Mouse (Mus musculus) stomach, embryonic 16.5 days (tissue): ENCODE measurements around the gene Gpx3. TPM values are rescaled to one million over a fixed set of nuclear protein-coding genes. Genes with fewer than 3 reads are reported as not detected.

Source experiments
- ATAC-seq: fragments of 200-750 bp; cut with Nextera tagmentation; 2 replicates; pipeline ENCODE4 v1.8.0; 2017; ENCODE audit warnings: moderate number of reproducible peaks, moderate TSS enrichment; ENCODE audit not compliant: insufficient read depth, low FRiP score
- H3K27ac ChIP-seq: fragments of 300-500 bp; sonication (generic); 2 replicates; pipeline ENCODE4 v1.5.1; 2014; ENCODE audit warnings: low read length
- H3K27me3 ChIP-seq: fragments of 300-500 bp; sonication (generic); 2 replicates; pipeline ENCODE4 v1.6.1; 2014; ENCODE audit warnings: low read length, control low read depth, mixed read lengths; ENCODE audit not compliant: control insufficient read depth, insufficient read depth
- H3K36me3 ChIP-seq: fragments of 300-500 bp; sonication (generic); 2 replicates; pipeline ENCODE4 v1.6.1; 2014; ENCODE audit warnings: low read length; ENCODE audit not compliant: control insufficient read depth, insufficient read depth
- H3K4me1 ChIP-seq: fragments of 300-500 bp; sonication (generic); 2 replicates; pipeline ENCODE4 v1.6.1; 2014; ENCODE audit warnings: low read length, control low read depth, mixed read lengths; ENCODE audit not compliant: control insufficient read depth, insufficient read depth
- H3K4me2 ChIP-seq: fragments of 300-500 bp; sonication (generic); 2 replicates; pipeline ENCODE4 v1.6.1; 2014; ENCODE audit warnings: low read depth, low read length, mixed read lengths
- H3K4me3 ChIP-seq: fragments of 300-500 bp; sonication (generic); replicated peaks from 2 replicates; pipeline ENCODE4 v1.5.1; 2014; ENCODE audit warnings: mild to moderate bottlenecking, low read length
- H3K9ac ChIP-seq: fragments of 300-500 bp; sonication (generic); 2 replicates; pipeline ENCODE4 v1.6.1; 2014; ENCODE audit warnings: low read length
- H3K9me3 ChIP-seq: fragments of 300-500 bp; sonication (generic); replicated peaks from 2 replicates; pipeline ENCODE4 v1.6.1; 2016; ENCODE audit warnings: low read length, control low read depth; ENCODE audit not compliant: control insufficient read depth
- WGBS: fragments of 180-500 bp; shearing (Covaris S2); extraction: QIAGEN DNeasy Blood & Tissue Kit; methylation state at CpG from one replicate; pipeline ENCODE4 v1.1.7; 2014; 5-methylcytosine and 5-hydroxymethylcytosine counted together
- polyA plus RNA-seq: library from polyadenylated mRNA; unstranded; fragments of >200 nt; fragmentation: Nextera tagmentation; extraction: Ambion mirVana; gene quantifications from 2 replicates; pipeline ENCODE4 v1.2.1, GENCODE M21; 2015

Gpx3 gene
- polyA plus RNA-seq, 1 experiment from 2014 or later, result 174 TPM

DNA sequence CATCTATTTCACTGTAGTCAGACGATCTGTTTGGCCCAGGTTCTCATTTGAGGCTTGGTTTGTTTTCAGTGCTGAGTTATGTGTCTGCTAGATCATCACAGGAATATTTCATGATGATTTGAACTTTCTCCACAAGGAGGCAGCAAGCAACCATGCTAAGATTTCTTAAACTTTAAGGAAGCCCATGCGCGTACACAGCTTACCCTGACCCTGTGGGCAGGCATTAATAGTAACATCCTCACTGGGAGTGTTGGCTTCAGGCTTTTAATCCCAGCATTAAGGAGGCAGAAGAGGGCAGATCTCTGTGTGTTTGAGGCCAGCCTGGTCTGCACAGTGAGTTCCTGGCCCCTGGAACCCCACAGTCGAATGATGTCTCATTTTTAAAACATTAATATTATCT, 22.8 kb upstream of the Gpx3 start:
- Histone ChIP-seq H3K36me3 (no peaks in the 10 kb centered on the region), H3K4me2 (no peak overlapping the region), H3K4me1 (0 out of 2 replicates have a peak, but pooled peaks cover 5% of the 10 kb centered on the region), H3K9me3 (no peaks in the 10 kb centered on the region), H3K27ac (no peak overlapping the region), H3K27me3 (no peaks in the 10 kb centered on the region), H3K9ac (no peak overlapping the region), H3K4me3 (no peak overlapping the region)
- WGBS, result 24% methylated on average over 4 of the region's 4 CpGs
- ATAC-seq, result peak; percentile 45; the same call in 1 of the 2 replicates

DNA sequence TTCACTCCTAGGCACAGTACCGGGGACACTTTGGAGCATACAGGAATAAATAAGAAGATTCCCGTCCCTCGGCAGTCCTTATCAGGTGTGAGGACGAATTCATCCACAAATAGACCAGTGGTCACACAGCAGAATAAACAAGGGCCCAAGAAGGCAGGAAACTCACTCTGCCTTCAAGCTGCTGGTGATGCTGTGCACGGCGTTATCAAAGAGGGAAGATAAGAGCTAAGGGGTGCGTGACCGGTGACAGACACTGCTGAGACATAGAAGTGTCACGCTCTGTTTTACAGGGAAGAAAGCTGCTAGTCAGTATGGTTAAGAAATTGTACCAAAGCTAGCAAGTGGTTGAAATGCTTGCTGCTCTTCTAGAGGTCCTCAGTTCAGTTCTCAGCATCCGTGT, 22.3 kb upstream of the Gpx3 start:
- Histone ChIP-seq H3K4me3 (no peak overlapping the region), H3K27me3 (no peaks in the 10 kb centered on the region), H3K9me3 (no peaks in the 10 kb centered on the region), H3K4me1 (peaks cover 5% of the 10 kb centered on the region; the same call in 1 of the 2 replicates), H3K36me3 (no peaks in the 10 kb centered on the region), H3K9ac (no peak overlapping the region), H3K27ac (no peak overlapping the region), H3K4me2 (no peak overlapping the region)
- WGBS, result 45% methylated on average over 10 of the region's 10 CpGs
- ATAC-seq, result no peak

DNA sequence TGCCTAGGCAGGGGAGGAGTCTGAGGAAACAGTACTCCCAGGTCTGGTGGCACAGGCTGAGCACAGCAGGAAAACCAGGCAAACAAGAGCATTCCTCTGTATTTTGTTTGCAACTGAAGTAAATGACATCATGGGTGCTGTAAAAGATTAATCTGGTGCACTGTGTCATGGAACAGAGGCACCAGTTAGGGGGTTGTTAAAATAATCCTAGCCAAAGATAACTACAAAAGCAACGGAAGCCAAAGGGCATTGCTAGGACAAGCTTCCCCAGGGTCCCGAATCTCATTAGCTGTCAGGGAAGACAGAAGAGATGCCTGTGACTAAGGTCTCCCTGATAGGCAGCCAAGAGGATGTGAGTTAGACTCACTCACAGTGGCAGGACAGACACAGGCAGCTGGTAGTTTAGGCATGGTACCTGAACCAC, 21.2 kb upstream of the Gpx3 start:
- Histone ChIP-seq H3K9me3 (no peaks in the 10 kb centered on the region), H3K27ac (no peak overlapping the region), H3K9ac (no peak overlapping the region), H3K36me3 (no peaks in the 10 kb centered on the region), H3K4me2 (no peak overlapping the region), H3K27me3 (no peaks in the 10 kb centered on the region), H3K4me3 (no peak overlapping the region), H3K4me1 (peaks cover 10% of the 10 kb centered on the region)
- ATAC-seq, result 0 out of 2 replicates have a peak, but pooled peaks have one; percentile 12
- WGBS, result 14% methylated on average over 2 of the region's 2 CpGs

DNA sequence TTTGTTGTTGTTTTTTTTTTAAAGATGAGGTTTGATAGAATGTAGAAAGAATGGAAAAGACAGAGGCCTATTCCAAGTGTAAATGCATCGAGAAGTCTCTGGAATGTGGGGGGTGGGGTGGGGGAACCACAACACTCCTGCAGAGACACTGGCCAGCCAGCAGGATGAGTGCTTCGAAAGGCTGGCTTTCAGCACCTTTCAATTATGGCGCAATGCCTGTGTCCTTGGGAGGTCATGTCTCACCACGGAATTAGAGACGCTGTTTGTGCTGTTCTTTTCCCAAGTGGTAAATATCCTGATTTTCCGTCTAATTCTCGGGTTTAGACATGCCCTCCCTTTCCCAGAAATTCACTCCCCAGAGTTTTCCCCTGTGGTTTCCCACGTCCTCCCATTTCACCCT, 19.6 kb upstream of the Gpx3 start:
- ATAC-seq, result no peak

DNA sequence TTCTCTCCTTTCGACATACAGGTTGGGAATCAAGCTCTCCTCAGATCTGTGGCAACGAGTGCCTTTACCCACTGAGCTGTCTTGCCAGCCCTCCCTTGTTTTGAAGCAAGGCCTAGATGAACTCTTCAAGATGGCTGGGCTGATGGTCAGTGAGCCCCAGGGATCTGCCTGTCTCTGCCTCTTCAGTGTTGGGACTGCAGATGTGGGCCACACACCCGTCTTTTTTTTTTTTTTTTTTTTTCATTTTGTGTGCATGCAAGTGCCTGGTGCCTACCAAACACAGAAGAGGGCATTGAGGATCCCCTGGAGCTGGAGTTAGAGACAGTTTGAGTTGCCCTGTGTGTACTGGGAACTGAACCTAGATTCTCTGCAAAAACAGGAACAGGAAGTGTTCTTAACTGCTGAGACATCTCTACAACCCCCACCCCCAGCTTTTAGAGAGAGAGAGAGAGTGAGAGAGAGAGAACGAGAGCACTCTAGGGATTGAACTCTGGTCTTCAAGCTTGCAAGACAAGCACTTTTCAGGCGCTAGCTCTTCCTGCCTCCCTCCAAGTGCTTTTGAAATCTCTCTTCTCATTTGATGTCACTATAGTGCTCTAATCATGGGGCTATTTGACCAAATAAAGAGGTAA, 17.9 kb upstream of the Gpx3 start:
- H3K4me2 ChIP-seq, result no peak overlapping the region
- H3K4me1 ChIP-seq, result peaks cover 10% of the 10 kb centered on the region
- H3K27ac ChIP-seq, result peak overlapping the region; percentile 8; the same call in 1 of the 2 replicates
- no peak overlapping the region for H3K9ac ChIP-seq
- no peak for ATAC-seq
- no peaks in the 10 kb centered on the region for H3K27me3 ChIP-seq
- H3K4me3 ChIP-seq, result no peak overlapping the region
- WGBS, result 71% methylated on average over 5 of the region's 5 CpGs
- no peaks in the 10 kb centered on the region for H3K36me3 ChIP-seq
- H3K9me3 ChIP-seq, result no peaks in the 10 kb centered on the region

More for the DNA sequence above, 19.6 kb upstream of the Gpx3 start:
- Histone ChIP-seq H3K4me3 (no peak overlapping the region), H3K9me3 (no peaks in the 10 kb centered on the region), H3K4me2 (no peak overlapping the region), H3K9ac (no peak overlapping the region), H3K27me3 (no peaks in the 10 kb centered on the region), H3K4me1 (peaks cover 10% of the 10 kb centered on the region), H3K27ac (no peak overlapping the region), H3K36me3 (no peaks in the 10 kb centered on the region)
- WGBS, result 39% methylated on average over 8 of the region's 8 CpGs

DNA sequence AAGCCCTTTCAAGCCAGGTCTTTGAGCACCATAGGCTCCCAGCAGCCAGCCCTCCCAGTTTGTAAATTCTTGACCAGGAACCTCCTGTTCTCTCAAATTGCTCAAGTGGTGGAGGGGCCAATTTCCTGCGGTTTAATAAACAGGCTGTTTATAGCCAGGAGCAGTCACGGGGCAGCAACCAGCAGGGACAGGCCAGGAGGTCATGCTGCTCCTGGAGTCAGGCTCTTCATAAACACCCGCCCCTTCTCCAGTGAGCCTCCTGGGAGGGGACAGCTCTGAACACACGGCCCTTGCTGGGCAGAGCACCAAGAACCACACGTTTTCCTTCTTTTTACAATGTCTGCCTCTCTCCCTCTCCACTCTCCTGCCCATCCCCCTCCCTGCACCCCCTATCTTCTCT, 17.3 kb upstream of the Gpx3 start:
- Histone ChIP-seq H3K4me1 (peaks cover 10% of the 10 kb centered on the region), H3K27ac (peak overlapping the region; percentile 26), H3K27me3 (no peaks in the 10 kb centered on the region), H3K9me3 (no peaks in the 10 kb centered on the region), H3K4me3 (no peak overlapping the region), H3K9ac (no peak overlapping the region), H3K36me3 (no peaks in the 10 kb centered on the region), H3K4me2 (no peak overlapping the region)
- peak; percentile 45; the same call in 1 of the 2 replicates for ATAC-seq
- WGBS, result 18% methylated on average over 5 of the region's 5 CpGs

DNA sequence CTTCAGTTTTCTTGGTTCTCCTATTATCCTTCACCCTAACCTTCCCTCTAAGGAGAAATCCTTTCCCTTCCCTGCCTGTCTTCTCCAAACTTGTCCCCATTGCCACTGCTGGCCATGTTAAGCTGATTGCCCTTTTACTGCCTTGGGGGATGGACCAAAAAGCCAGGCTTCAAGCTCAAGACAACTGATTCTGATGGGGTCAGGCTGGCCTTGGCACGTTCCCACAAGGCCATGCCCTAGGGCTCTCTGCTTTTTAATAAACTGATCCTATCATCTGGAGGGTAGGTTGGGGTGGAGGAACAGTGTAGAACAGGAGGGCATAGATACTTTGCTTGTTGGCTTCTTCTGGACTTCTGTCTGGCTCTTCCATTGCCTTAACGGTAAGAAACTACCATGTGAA, 16.8 kb upstream of the Gpx3 start:
- ATAC-seq, result no peak
- H3K9ac ChIP-seq, result no peak overlapping the region
- peak overlapping the region; percentile 26; the same call in 1 of the 2 replicates for H3K27ac ChIP-seq
- H3K4me2 ChIP-seq, result no peak overlapping the region
- no peak overlapping the region for H3K4me3 ChIP-seq
- no peaks in the 10 kb centered on the region for H3K27me3 ChIP-seq
- WGBS, result 85% methylated on average over 2 of the region's 2 CpGs
- H3K36me3 ChIP-seq, result no peaks in the 10 kb centered on the region
- no peaks in the 10 kb centered on the region for H3K9me3 ChIP-seq
- peaks cover 10% of the 10 kb centered on the region for H3K4me1 ChIP-seq

DNA sequence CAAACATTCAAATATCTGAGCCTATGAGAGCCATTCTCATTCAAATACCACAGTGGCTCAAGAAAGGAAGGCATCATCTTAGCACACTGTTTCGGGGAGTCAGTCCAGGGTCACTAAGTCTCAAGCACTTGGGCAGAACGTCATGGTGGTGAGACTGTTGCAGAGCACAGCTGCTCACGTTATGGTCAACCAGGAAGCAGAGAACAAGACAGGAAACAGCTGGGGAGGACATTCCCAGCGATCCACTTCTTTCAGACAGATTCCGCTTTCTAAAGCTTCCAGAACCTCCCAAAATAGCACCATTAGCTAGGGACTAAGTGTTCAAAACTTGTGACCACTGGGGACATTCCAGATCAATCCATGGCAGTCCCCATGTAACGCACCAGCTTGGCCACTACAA, 14.3 kb upstream of the Gpx3 start:
- no peak overlapping the region for H3K4me3 ChIP-seq
- H3K27me3 ChIP-seq, result no peaks in the 10 kb centered on the region
- H3K36me3 ChIP-seq, result no peaks in the 10 kb centered on the region
- H3K27ac ChIP-seq, result no peak overlapping the region
- H3K4me2 ChIP-seq, result no peak overlapping the region
- no peaks in the 10 kb centered on the region for H3K9me3 ChIP-seq
- WGBS, result 64% methylated on average over 6 of the region's 6 CpGs
- H3K9ac ChIP-seq, result no peak overlapping the region
- peaks cover 5% of the 10 kb centered on the region for H3K4me1 ChIP-seq
- ATAC-seq, result no peak

DNA sequence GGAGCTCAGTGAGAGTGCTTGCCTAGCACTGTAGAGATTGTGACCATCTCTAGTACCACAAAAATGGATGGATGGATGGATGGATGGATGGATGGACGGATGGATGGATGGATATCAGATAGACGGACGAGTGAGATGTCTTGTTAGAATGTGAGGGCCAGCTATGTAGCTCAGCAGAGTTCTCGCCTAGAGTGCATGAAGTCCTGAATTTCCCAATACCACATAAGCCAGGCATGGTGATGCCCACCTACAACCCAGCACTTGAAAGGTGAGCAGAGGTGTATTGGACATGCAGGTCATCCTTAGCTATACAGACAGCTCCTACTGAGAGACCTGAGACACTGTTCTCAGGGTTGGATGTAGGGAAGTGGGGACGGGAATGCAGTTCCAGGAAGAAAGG, 10.9 kb upstream of the Gpx3 start:
- Histone ChIP-seq H3K27ac (no peak overlapping the region), H3K9ac (no peak overlapping the region), H3K9me3 (no peaks in the 10 kb centered on the region), H3K4me1 (no peaks in the 10 kb centered on the region), H3K4me3 (no peak overlapping the region), H3K4me2 (no peak overlapping the region), H3K36me3 (no peaks in the 10 kb centered on the region), H3K27me3 (no peaks in the 10 kb centered on the region)
- ATAC-seq, result no peak
- WGBS, result 82% methylated on average over 5 of the region's 5 CpGs
